Mouse (Mus musculus) thymus, postnatal 4 days (tissue): ENCODE results near the gene Farp1.
A peak's percentile ranks its signal among the peaks of the same experiment; 100 is the strongest.

Source experiments
- DNase-seq: peaks from one replicate; pipeline ENCODE4 v3.0.0; 2021

Farp1 gene

GRCm38 (mm10) chr14:121274985-121275384 is 240.0 kb downstream of the Farp1 start:
- DNase-seq: no peak

- DNase-seq: no peak
These were observed 241.0 kb downstream of the Farp1 start for GRCm38 (mm10) chr14:121276016-121276415.

GRCm38 (mm10) chr14:121279106-121279505 is 244.1 kb downstream of the Farp1 start:
- peak; percentile 87 for DNase-seq

DNA sequence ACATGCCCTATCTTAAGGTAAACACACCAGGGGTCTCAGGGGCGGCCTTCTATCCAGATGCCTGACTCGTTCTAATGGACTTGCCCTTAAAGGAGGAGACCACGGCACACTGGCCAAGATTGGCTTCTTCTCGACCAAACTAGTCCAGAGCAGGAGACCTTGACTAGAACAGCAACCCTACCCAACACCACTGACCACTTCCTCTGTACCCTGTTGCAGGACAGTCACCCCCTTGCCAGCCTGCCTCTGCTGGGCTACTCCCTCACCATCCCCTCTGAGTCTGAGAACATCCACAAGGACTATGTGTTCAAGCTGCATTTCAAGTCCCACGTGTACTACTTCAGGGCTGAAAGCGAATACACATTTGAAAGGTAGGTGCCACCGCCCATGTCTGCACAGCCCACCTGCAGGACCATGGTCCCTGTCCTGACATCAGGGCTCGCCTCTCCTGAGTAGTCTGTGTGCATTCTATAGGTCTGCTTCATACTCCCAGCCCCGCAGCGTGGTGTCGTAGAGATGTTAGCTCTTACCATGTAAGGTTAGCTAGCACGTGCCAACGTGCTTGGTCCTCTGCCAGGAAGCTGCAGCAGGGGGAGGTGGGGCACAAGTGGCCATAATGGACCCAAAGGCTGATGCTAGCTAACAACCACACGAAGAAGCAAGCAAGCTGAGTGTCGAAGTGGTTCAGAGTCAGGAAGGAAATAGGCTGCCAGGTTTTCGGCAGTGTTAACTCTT is 245.8 kb downstream of the Farp1 start:
- DNase-seq: no peak

GRCm38 (mm10) chr14:121281336-121281710 is 246.3 kb downstream of the Farp1 start:
- DNase-seq: no peak

GRCm38 (mm10) chr14:121285379-121286120 is 250.6 kb downstream of the Farp1 start:
- DNase-seq: no peak

DNA sequence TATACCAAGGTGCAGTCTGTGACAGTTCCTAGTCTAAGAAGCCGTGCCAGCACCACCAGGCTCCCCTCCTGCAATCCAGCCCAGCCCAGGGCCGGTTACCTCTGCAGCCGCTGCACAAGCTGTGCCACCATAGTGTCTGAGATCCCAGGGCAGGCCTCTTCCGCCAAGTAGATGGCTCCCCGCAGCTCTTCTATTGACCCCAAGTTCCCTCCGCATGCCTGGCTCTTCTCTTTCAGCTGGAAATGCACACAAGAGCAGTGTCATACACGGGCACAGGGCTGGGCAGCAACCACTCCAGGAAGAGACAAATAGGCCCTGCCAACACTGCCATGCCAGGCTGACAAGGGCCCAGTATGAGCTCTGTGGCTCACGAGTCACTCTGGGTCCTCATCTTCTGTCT is 256.9 kb downstream of the Farp1 start:
- DNase-seq: no peak

- DNase-seq: no peak
These were observed 257.4 kb downstream of the Farp1 start for GRCm38 (mm10) chr14:121292391-121292790.

DNA sequence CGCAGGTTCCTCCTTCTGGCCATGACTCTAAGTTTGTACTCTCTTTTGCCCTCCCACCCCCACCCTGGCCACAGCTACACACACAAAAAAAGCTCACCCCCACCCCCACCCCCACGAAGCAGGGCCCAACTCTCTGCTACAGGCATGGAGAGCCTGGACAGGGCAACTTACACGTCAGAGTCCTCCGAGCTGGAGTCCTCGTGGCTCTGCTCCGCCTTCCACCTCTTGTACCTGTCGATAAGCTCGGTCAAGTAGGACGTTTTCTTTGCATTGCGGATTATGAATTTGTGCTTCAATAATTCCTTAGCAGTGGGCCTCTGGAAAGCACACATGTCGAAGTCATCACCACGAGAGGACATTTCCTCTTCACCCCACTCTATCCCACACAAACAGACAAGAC is 259.5 kb downstream of the Farp1 start:
- DNase-seq: no peak

GRCm38 (mm10) chr14:121297103-121297502 is 262.1 kb downstream of the Farp1 start:
- no peak for DNase-seq

DNA sequence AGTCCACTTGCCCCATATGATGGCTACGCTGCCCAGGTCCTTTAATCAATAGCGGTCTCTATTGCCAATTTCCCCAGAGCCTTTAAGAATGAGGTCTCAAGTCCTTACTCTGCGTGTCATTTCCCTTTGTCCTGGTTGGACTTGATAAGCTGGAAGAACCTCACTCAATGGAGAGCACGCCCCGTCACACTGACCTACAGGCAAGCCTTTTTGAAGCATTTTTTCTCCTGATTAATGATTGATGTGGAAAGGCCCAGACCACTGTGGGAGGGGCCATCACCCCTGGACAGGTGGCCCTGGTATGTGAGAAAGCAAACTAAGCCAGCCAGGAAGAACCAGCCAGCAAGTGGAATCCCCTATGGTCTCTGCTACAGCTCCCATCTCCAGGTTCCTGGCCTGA is 263.5 kb downstream of the Farp1 start:
- DNase-seq: no peak

DNA sequence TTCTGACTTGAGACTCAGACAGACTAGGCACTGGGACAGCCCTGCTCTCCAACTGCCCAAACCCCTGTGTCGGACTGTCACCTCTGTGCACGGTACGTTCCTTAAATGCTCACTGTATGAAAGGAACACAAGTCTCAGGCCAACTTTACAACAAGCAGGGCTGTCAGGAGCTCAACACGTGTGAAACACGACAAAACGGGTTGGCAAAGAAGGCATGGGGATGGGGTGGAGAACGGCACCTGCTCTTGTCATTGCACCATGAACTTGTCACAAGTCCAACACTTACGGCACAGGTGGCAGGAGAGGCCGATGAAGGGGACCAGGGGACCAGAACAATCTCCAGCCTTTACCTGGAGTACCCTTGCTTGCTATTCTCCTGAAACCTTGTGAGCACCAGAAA is 264.1 kb downstream of the Farp1 start:
- DNase-seq: no peak

- no peak for DNase-seq
These were observed 269.5 kb downstream of the Farp1 start for GRCm38 (mm10) chr14:121304523-121304922.

GRCm38 (mm10) chr14:121305316-121306064 is 270.5 kb downstream of the Farp1 start:
- no peak for DNase-seq

GRCm38 (mm10) chr14:121309909-121310308 is 274.9 kb downstream of the Farp1 start:
- no peak for DNase-seq

GRCm38 (mm10) chr14:121310325-121311080 is 275.5 kb downstream of the Farp1 start:
- peak; percentile 26 for DNase-seq

- DNase-seq: no peak
These were observed 276.1 kb downstream of the Farp1 start for GRCm38 (mm10) chr14:121311083-121311482.

GRCm38 (mm10) chr14:121313283-121313682 is 278.3 kb downstream of the Farp1 start:
- DNase-seq: no peak

DNA sequence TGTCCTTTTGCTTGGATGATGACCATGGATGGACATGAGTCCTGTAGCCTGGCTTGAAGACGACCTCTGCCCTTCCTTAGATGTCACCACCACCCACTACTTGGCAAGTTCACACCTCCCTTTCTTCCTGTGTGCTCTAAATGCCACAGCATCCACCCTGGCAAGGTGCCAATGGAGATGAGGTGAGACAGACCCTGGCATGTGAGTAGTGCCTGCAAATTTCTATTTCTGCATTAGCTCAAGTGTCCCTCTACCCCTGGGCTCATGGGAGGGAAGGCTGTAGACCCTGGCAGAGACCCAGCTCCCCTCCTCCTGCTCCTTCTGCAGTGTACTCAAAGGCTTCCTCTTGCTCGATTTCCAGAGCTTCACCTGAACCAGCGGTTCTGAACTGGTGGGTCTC is 279.9 kb downstream of the Farp1 start:
- no peak for DNase-seq

DNA sequence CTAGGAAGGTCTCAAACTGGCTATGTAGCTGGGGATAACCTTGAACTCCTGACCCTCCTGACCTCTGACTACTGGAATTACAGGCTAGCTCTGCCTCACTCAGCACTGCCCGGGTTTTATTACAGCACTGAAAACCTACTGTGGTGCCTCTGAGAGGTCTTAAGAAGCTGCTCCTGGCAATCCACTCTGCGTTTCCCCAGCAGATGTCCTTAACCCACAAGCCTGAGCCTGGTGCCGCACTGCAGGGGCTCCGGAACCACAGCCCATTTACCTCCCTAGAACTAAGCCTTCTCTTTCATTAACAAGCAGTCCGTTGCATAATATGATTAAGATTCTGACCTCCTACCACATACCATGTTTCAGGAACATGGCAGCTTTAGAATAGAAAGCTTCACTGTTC is 281.1 kb downstream of the Farp1 start:
- DNase-seq: no peak

GRCm38 (mm10) chr14:121316631-121317311 is 281.8 kb downstream of the Farp1 start:
- no peak for DNase-seq

- no peak for DNase-seq
These were observed 282.3 kb downstream of the Farp1 start for GRCm38 (mm10) chr14:121317312-121317671.
